Mouse (Mus musculus): ENCODE results near the gene Gm3839. TPM values are rescaled to one million over a fixed set of nuclear protein-coding genes. Genes with fewer than 3 reads are reported as not detected.

Gm3839 gene
- polyA plus RNA-seq, 1 experiment from 2014 or later = 0.99 TPM

Small RNA genes lying within 50 kb of the gene (microRNA-seq; reads per million reads assigned to microRNA genes)
- not detected for gene Mir5124b

Other genes with a start within 250 kb of the Gm3839 start
- 1.5 and 1.6 TPM in 2 replicates for gene Fhit, start 194.7 kb downstream of the Gm3839 start, polyA plus RNA-seq (2015; fragmentation: Nextera tagmentation; extraction: Ambion mirVana)
- 1.5 and 2.0 TPM in 2 replicates for gene Ptprg, start 196.8 kb upstream of the Gm3839 start, polyA plus RNA-seq (2015; fragmentation: Nextera tagmentation; extraction: Ambion mirVana)

Data from liver, embryonic 13.5 days (tissue).